Mouse (Mus musculus): ENCODE results near the gene Ptafr.

DNA sequence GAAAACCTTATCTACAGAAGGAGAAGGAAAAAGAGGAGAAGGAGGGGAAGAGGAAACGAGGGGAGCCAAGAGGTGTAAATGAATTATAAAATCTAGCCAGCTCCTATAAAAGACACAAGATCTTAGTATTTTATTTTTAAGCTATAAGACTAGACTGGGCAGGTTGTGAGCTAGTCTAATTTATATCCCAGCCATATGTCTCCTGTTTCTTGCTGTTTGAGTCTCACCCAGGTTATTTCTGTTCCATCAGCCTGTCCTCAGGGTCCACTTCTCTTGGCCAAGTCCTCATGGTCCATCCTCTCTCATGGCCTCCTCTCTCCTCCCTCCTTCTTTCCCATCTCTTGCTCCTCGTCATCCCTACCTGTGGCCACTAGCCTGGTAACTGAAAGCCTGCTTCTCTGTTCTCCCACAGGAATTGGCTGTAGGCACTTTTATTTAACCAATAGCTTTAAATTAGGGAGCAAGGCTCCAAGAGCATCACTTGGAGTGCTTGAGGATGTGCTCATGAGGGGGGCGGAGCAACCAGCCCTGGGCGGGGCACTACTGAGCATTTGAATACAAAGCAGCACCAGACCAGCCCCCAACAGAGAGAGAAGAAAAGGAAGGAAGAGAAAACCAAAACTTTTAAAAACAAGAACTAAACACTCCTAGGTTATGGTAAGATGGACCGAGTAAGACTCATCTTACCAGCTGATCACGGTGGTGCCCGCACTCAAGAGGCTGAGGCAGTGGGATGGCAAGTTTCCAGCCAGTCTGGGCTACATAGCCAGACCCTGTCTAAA, 57.6 kb downstream of the Ptafr start:
- TF ChIP-seq CTCF (IDR thresholded peaks at IDR 0.05; ENCODE audit: low read depth, low read length): no peak
- TF ChIP-seq POLR2A (IDR thresholded peaks at IDR 0.05; ENCODE audit: insufficient read depth, low read length): no peak
